Mouse (Mus musculus) erythroblast, embryonic 14.5 days (primary cell): Measurements from ENCODE around the gene Zmym3. TPM values are rescaled to one million over a fixed set of nuclear protein-coding genes. Genes with fewer than 3 reads are reported as not detected.
"Not testable (repeated sequence)": the region's sequence is repeated elsewhere in the genome, so short reads cannot be mapped to it uniquely, and the experiment has no call there.

Experiments
- H3K27me3 ChIP-seq: 2 replicates; pipeline ENCODE4 v1.6.1; 2012; ENCODE audit warnings: inconsistent platforms; ENCODE audit not compliant: control insufficient read depth
- H3K36me3 ChIP-seq: 2 replicates; pipeline ENCODE4 v1.6.1; 2012; ENCODE audit warnings: mild to moderate bottlenecking, inconsistent platforms; ENCODE audit not compliant: control insufficient read depth
- H3K4me1 ChIP-seq: 2 replicates; pipeline ENCODE4 v1.6.1; 2012; ENCODE audit warnings: inconsistent platforms; ENCODE audit not compliant: control insufficient read depth
- H3K4me3 ChIP-seq: replicated peaks from 2 replicates; pipeline ENCODE3; 2012; ENCODE audit warnings: moderate library complexity, mild to moderate bottlenecking, inconsistent platforms
- H3K9me3 ChIP-seq: 2 replicates; pipeline ENCODE4 v1.6.1; 2012; ENCODE audit warnings: low read length, inconsistent platforms, mixed read lengths; ENCODE audit not compliant: control insufficient read depth
- GATA1 ChIP-seq: IDR thresholded peaks from 2 replicates; pipeline ENCODE4 v1.6.1; 2012; ENCODE audit warnings: low read length, inconsistent platforms, mixed read lengths
- TAL1 ChIP-seq: IDR thresholded peaks from 3 replicates; pipeline ENCODE4 v1.6.1; 2012; ENCODE audit warnings: low read length, inconsistent platforms, mixed read lengths
- polyA plus RNA-seq: library from polyadenylated mRNA; stranded (reverse); fragments of >175 nt; gene quantifications from 2 replicates; pipeline ENCODE4 v1.2.3, GENCODE M21; 2012

The Zmym3 gene
- polyA plus RNA-seq, 1 experiment, result 0.71 TPM

- H3K9me3 ChIP-seq, result peaks cover 3% of the 10 kb centered on the region
- H3K27me3 ChIP-seq, result peaks cover 34% of the 10 kb centered on the region
- no peak overlapping the region for H3K4me3 ChIP-seq
- no peaks in the 10 kb centered on the region for H3K4me1 ChIP-seq
- H3K36me3 ChIP-seq, result no peaks in the 10 kb centered on the region; the same call in 1 of the 2 replicates
- TF ChIP-seq TAL1, result no peak
- no peak for TF ChIP-seq GATA1
Observed at GRCm38 (mm10) chrX:101379744-101380143, 40.9 kb downstream of the Zmym3 start.

DNA sequence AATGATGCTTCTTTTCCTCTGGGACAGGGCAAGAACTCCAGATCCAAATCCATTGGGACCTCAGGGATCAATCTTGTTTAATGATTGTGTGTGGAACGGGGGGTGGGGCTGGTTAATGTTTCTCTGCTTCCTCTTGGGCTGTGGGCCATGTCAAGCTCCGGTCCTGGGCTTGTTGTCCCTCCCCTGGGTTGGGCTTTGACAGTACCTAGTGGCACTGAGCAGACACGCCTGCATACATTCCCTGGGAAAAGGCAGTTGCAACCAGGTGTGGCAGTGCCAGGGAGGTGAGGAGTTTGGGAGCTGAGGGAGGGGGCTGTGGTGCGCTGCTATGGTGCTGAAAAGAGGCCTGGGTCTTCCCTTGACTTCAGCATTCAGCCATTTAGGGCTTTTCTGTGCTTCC lies 43.6 kb downstream of the Zmym3 start:
- peak overlapping the region; percentile 38 for H3K4me3 ChIP-seq
- TF ChIP-seq TAL1, result no peak
- no peak for TF ChIP-seq GATA1

DNA sequence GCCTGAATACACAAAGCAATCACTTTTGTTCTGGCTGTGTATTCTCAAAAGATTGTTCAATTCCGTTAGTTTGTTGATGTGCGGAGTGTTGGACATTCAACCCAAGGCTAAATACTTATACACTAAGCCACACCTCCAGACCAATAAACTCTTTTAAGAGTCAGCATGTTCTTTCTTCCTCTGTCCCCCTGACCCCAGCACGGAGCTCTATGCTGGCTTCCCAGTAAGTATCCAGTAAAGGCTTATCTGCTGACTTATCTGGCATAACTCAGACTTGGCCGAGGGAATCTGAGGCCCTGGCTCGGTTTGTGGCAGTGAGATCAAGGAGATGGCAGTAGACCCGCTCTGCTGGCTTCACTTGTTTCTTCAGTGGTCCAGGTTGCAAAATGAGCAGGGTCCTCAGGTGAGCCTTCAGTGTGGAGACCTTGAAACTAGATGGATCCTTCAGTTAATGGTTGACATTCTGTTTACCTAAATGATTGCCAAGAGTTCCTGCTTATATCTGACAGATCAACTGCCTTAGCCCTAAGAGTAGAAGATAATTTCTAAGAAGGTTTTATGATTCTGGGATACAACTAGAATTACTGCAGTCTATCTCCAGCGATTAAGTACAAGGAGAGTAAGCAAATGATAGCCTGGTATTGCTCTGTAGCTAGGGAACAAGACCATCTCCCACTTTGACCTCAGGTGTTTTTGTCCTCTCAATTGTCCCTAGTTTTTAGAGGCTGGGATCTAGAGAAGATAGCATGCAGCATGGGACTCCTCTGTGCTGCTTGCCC lies 44.3 kb downstream of the Zmym3 start, which contains the start of gene Gjb1:
Gjb1 (plus strand) TSS at position 189 of the 779 bp plus-strand sequence.
- H3K27me3 ChIP-seq, result peaks cover 4% of the 10 kb centered on the region; the same call in 1 of the 2 replicates
- TF ChIP-seq GATA1 (no peak), TAL1 (no peak)
- no peaks in the 10 kb centered on the region for H3K9me3 ChIP-seq
- peak within 1 kb of the TSS; percentile 38 for H3K4me3 ChIP-seq
- H3K36me3 ChIP-seq, result no peaks in the 10 kb centered on the region
- no peaks in the 10 kb centered on the region for H3K4me1 ChIP-seq

More for the DNA sequence above, 43.6 kb downstream of the Zmym3 start:
- no peaks in the 10 kb centered on the region for H3K9me3 ChIP-seq
- H3K27me3 ChIP-seq, result peaks cover 7% of the 10 kb centered on the region
- no peaks in the 10 kb centered on the region for H3K4me1 ChIP-seq
- no peaks in the 10 kb centered on the region for H3K36me3 ChIP-seq

- TF ChIP-seq GATA1 (no peak), TAL1 (no peak)
- Histone ChIP-seq H3K36me3 (no peaks in the 10 kb centered on the region), H3K27me3 (peaks cover 4% of the 10 kb centered on the region; the same call in 1 of the 2 replicates), H3K4me3 (no peak overlapping the region), H3K4me1 (no peaks in the 10 kb centered on the region), H3K9me3 (no peaks in the 10 kb centered on the region)
Observed at GRCm38 (mm10) chrX:101372946-101373345, 47.7 kb downstream of the Zmym3 start.

DNA sequence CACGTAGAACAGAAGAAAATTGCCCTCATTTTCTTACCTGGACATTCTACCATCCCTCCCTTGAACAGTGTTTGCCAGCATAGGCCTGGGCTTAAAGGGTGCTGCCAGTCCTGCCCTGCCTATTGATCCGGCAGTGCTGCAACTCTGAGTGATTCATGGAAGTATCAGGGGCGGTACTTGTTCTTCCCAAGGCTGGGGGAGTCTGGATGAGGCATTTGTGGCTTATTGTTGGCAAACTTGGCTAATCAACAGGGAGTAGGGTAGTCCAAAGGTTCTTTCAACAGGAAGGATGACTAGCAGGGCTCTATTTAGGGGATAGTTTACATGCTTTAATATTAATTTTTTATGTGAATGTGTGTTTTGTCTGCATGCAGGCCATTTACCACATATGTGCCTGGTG lies 50.1 kb downstream of the Zmym3 start:
- no peaks in the 10 kb centered on the region for H3K27me3 ChIP-seq
- H3K4me3 ChIP-seq, result no peak overlapping the region
- H3K36me3 ChIP-seq, result no peaks in the 10 kb centered on the region
- no peaks in the 10 kb centered on the region for H3K9me3 ChIP-seq
- TF ChIP-seq GATA1 (no peak), TAL1 (no peak)
- no peaks in the 10 kb centered on the region for H3K4me1 ChIP-seq

GRCm38 (mm10) chrX:101369001-101369400 lies 51.6 kb downstream of the Zmym3 start:
- TF ChIP-seq GATA1, result no peak
- TF ChIP-seq TAL1, result no peak
- H3K36me3 ChIP-seq, result no peaks in the 10 kb centered on the region
- H3K4me3 ChIP-seq, result no peak overlapping the region
- H3K27me3 ChIP-seq, result no peaks in the 10 kb centered on the region
- no peaks in the 10 kb centered on the region for H3K4me1 ChIP-seq
- no peaks in the 10 kb centered on the region for H3K9me3 ChIP-seq

- not testable (repeated sequence) for H3K4me3 ChIP-seq, H3K9me3 ChIP-seq, H3K4me1 ChIP-seq, H3K36me3 ChIP-seq, H3K27me3 ChIP-seq
Observed at GRCm38 (mm10) chrX:101358902-101359301, 61.7 kb downstream of the Zmym3 start.

Other genes with a start within 250 kb of the Zmym3 start
- gene Snx12, start 198.3 kb downstream of the Zmym3 start, polyA plus RNA-seq, result 1.8 and 1.9 TPM in 2 replicates
- 12.1 and 14.7 TPM in 2 replicates for gene Foxo4, start 166.3 kb downstream of the Zmym3 start, polyA plus RNA-seq
- gene Gm614, start 156.9 kb downstream of the Zmym3 start, polyA plus RNA-seq, result not detected in 2 replicates
- 0.19 and 0.46 TPM in 2 replicates for gene Il2rg, start 152.6 kb downstream of the Zmym3 start, polyA plus RNA-seq
- gene Gm20489, start 151.8 kb downstream of the Zmym3 start, polyA plus RNA-seq, result not detected in 2 replicates
- 27.4 and 30.3 TPM in 2 replicates for gene Med12, start 146.8 kb downstream of the Zmym3 start, polyA plus RNA-seq
- 0.02 TPM in 1 of 2 replicates, not detected in the other for gene Nlgn3, start 121.7 kb downstream of the Zmym3 start, polyA plus RNA-seq
- 0.09 and 0.13 TPM in 2 replicates for gene Gjb1, start 44.5 kb downstream of the Zmym3 start, polyA plus RNA-seq
- 1.7 and 2.5 TPM in 2 replicates for gene Nono, start 8.5 kb upstream of the Zmym3 start, polyA plus RNA-seq
- 0.06 TPM in 1 of 2 replicates, not detected in the other for gene Itgb1bp2, start 28.2 kb upstream of the Zmym3 start, polyA plus RNA-seq
- gene Taf1, start 111.9 kb upstream of the Zmym3 start, polyA plus RNA-seq, result 0.39 and 0.65 TPM in 2 replicates
- gene Ogt, start 219.2 kb upstream of the Zmym3 start, polyA plus RNA-seq, result 0.14 and 0.38 TPM in 2 replicates